Mouse (Mus musculus): ENCODE data around the gene Tmem131. TPM values are rescaled to one million over a fixed set of nuclear protein-coding genes. Genes with fewer than 3 reads are reported as not detected.
"Not testable (repeated sequence)": the region's sequence is repeated elsewhere in the genome, so short reads cannot be mapped to it uniquely, and the experiment has no call there.

The Tmem131 gene
- polyA plus RNA-seq, 1 experiment from 2014 or later = 31.3 TPM

- ATAC-seq (ENCODE audit: insufficient number of reproducible peaks, insufficient read depth, low FRiP score, low read depth); H3K4me2 ChIP-seq (replicated peaks; ENCODE audit: low read depth, low read length); H3K36me3 ChIP-seq (ENCODE audit: control insufficient read depth, insufficient read depth, low read length); H3K27ac ChIP-seq (ENCODE audit: low read length); H3K4me1 ChIP-seq (ENCODE audit: control insufficient read depth, insufficient read depth, low read length); H3K9ac ChIP-seq (replicated peaks; ENCODE audit: low read depth, low read length); H3K9me3 ChIP-seq (ENCODE audit: control insufficient read depth, low read depth, low read length); H3K4me3 ChIP-seq (ENCODE audit: low read depth, low read length); H3K27me3 ChIP-seq (ENCODE audit: control insufficient read depth, insufficient read depth, low read length): not testable (repeated sequence)
- WGBS = 92% methylated on average over 5 of the region's 5 CpGs
These were observed 49.7 kb downstream of the Tmem131 start for GRCm38 (mm10) chr1:36893720-36894119.

- Histone ChIP-seq H3K36me3 (ENCODE audit: control insufficient read depth, insufficient read depth, low read length) (no peaks in the 10 kb centered on the region; the same call in 1 of the 2 replicates), H3K27ac (ENCODE audit: low read length) (no peak overlapping the region), H3K4me2 (replicated peaks; ENCODE audit: low read depth, low read length) (no peak overlapping the region), H3K4me3 (ENCODE audit: low read depth, low read length) (no peak overlapping the region), H3K9ac (replicated peaks; ENCODE audit: low read depth, low read length) (no peak overlapping the region), H3K9me3 (ENCODE audit: control insufficient read depth, low read depth, low read length) (no peaks in the 10 kb centered on the region), H3K4me1 (ENCODE audit: control insufficient read depth, insufficient read depth, low read length) (peaks cover 5% of the 10 kb centered on the region; the same call in 1 of the 2 replicates), H3K27me3 (ENCODE audit: control insufficient read depth, insufficient read depth, low read length) (no peaks in the 10 kb centered on the region)
- ATAC-seq (ENCODE audit: insufficient number of reproducible peaks, insufficient read depth, low FRiP score, low read depth) = no peak
- 68% methylated on average over 6 of the region's 6 CpGs for WGBS
These were observed 50.3 kb downstream of the Tmem131 start for GRCm38 (mm10) chr1:36893146-36893545.

- Histone ChIP-seq H3K27ac (ENCODE audit: low read length) (no peak overlapping the region), H3K4me2 (replicated peaks; ENCODE audit: low read depth, low read length) (no peak overlapping the region), H3K27me3 (ENCODE audit: control insufficient read depth, insufficient read depth, low read length) (no peaks in the 10 kb centered on the region), H3K9ac (replicated peaks; ENCODE audit: low read depth, low read length) (no peak overlapping the region), H3K4me1 (ENCODE audit: control insufficient read depth, insufficient read depth, low read length) (peaks cover 5% of the 10 kb centered on the region; the same call in 1 of the 2 replicates), H3K9me3 (ENCODE audit: control insufficient read depth, low read depth, low read length) (no peaks in the 10 kb centered on the region), H3K36me3 (ENCODE audit: control insufficient read depth, insufficient read depth, low read length) (peaks cover 1% of the 10 kb centered on the region; the same call in 1 of the 2 replicates), H3K4me3 (ENCODE audit: low read depth, low read length) (no peak overlapping the region)
- 66% methylated on average over 3 of the region's 3 CpGs for WGBS
- ATAC-seq (ENCODE audit: insufficient number of reproducible peaks, insufficient read depth, low FRiP score, low read depth) = no peak
These were observed 51.0 kb downstream of the Tmem131 start for GRCm38 (mm10) chr1:36892461-36892860.

GRCm38 (mm10) chr1:36889016-36889415 lies 54.5 kb downstream of the Tmem131 start:
- no peaks in the 10 kb centered on the region for H3K9me3 ChIP-seq (ENCODE audit: control insufficient read depth, low read depth, low read length)
- 70% methylated on average over 5 of the region's 5 CpGs for WGBS
- H3K27ac ChIP-seq (ENCODE audit: low read length) = peak overlapping the region; percentile 48; the same call in 1 of the 2 replicates
- H3K27me3 ChIP-seq (ENCODE audit: control insufficient read depth, insufficient read depth, low read length) = no peaks in the 10 kb centered on the region
- H3K4me2 ChIP-seq (replicated peaks; ENCODE audit: low read depth, low read length) = no peak overlapping the region
- H3K4me1 ChIP-seq (ENCODE audit: control insufficient read depth, insufficient read depth, low read length) = peaks cover 12% of the 10 kb centered on the region
- no peak overlapping the region for H3K4me3 ChIP-seq (ENCODE audit: low read depth, low read length)
- peaks cover 9% of the 10 kb centered on the region; the same call in 1 of the 2 replicates for H3K36me3 ChIP-seq (ENCODE audit: control insufficient read depth, insufficient read depth, low read length)
- H3K9ac ChIP-seq (replicated peaks; ENCODE audit: low read depth, low read length) = no peak overlapping the region
- no peak for ATAC-seq (ENCODE audit: insufficient number of reproducible peaks, insufficient read depth, low FRiP score, low read depth)

- Histone ChIP-seq H3K4me3 (ENCODE audit: low read depth, low read length) (no peak overlapping the region), H3K9ac (replicated peaks; ENCODE audit: low read depth, low read length) (no peak overlapping the region), H3K27me3 (ENCODE audit: control insufficient read depth, insufficient read depth, low read length) (no peaks in the 10 kb centered on the region), H3K4me2 (replicated peaks; ENCODE audit: low read depth, low read length) (no peak overlapping the region), H3K36me3 (ENCODE audit: control insufficient read depth, insufficient read depth, low read length) (peaks cover 9% of the 10 kb centered on the region), H3K27ac (ENCODE audit: low read length) (no peak overlapping the region), H3K9me3 (ENCODE audit: control insufficient read depth, low read depth, low read length) (no peaks in the 10 kb centered on the region), H3K4me1 (ENCODE audit: control insufficient read depth, insufficient read depth, low read length) (peaks cover 19% of the 10 kb centered on the region)
- WGBS = 91% methylated on average over 3 of the region's 3 CpGs
- ATAC-seq (ENCODE audit: insufficient number of reproducible peaks, insufficient read depth, low FRiP score, low read depth) = no peak
These were observed 56.3 kb downstream of the Tmem131 start for GRCm38 (mm10) chr1:36887172-36887571.

GRCm38 (mm10) chr1:36886489-36886888 lies 57.0 kb downstream of the Tmem131 start:
- Histone ChIP-seq H3K27ac (ENCODE audit: low read length) (no peak overlapping the region), H3K9ac (replicated peaks; ENCODE audit: low read depth, low read length) (no peak overlapping the region), H3K4me2 (replicated peaks; ENCODE audit: low read depth, low read length) (no peak overlapping the region), H3K4me1 (ENCODE audit: control insufficient read depth, insufficient read depth, low read length) (peaks cover 19% of the 10 kb centered on the region), H3K4me3 (ENCODE audit: low read depth, low read length) (no peak overlapping the region), H3K27me3 (ENCODE audit: control insufficient read depth, insufficient read depth, low read length) (no peaks in the 10 kb centered on the region), H3K36me3 (ENCODE audit: control insufficient read depth, insufficient read depth, low read length) (peaks cover 9% of the 10 kb centered on the region), H3K9me3 (ENCODE audit: control insufficient read depth, low read depth, low read length) (no peaks in the 10 kb centered on the region)
- ATAC-seq (ENCODE audit: insufficient number of reproducible peaks, insufficient read depth, low FRiP score, low read depth) = no peak
- WGBS = 90% methylated on average over 4 of the region's 4 CpGs

- H3K4me2 ChIP-seq (replicated peaks; ENCODE audit: low read depth, low read length) = no peak overlapping the region
- peaks cover 18% of the 10 kb centered on the region for H3K4me1 ChIP-seq (ENCODE audit: control insufficient read depth, insufficient read depth, low read length)
- no peak overlapping the region for H3K4me3 ChIP-seq (ENCODE audit: low read depth, low read length)
- H3K27ac ChIP-seq (ENCODE audit: low read length) = no peak overlapping the region
- peaks cover 18% of the 10 kb centered on the region for H3K36me3 ChIP-seq (ENCODE audit: control insufficient read depth, insufficient read depth, low read length)
- no peak for ATAC-seq (ENCODE audit: insufficient number of reproducible peaks, insufficient read depth, low FRiP score, low read depth)
- H3K9me3 ChIP-seq (ENCODE audit: control insufficient read depth, low read depth, low read length) = no peaks in the 10 kb centered on the region
- WGBS = 73% methylated on average over 3 of the region's 3 CpGs
- H3K9ac ChIP-seq (replicated peaks; ENCODE audit: low read depth, low read length) = no peak overlapping the region
- no peaks in the 10 kb centered on the region for H3K27me3 ChIP-seq (ENCODE audit: control insufficient read depth, insufficient read depth, low read length)
These were observed 58.9 kb downstream of the Tmem131 start for GRCm38 (mm10) chr1:36884536-36884935.

GRCm38 (mm10) chr1:36883805-36884204 lies 59.7 kb downstream of the Tmem131 start:
- Histone ChIP-seq H3K4me1 (ENCODE audit: control insufficient read depth, insufficient read depth, low read length) (peaks cover 15% of the 10 kb centered on the region), H3K9ac (replicated peaks; ENCODE audit: low read depth, low read length) (no peak overlapping the region), H3K36me3 (ENCODE audit: control insufficient read depth, insufficient read depth, low read length) (peaks cover 18% of the 10 kb centered on the region), H3K4me3 (ENCODE audit: low read depth, low read length) (no peak overlapping the region), H3K4me2 (replicated peaks; ENCODE audit: low read depth, low read length) (no peak overlapping the region), H3K27ac (ENCODE audit: low read length) (peak overlapping the region; percentile 2; the same call in 1 of the 2 replicates), H3K27me3 (ENCODE audit: control insufficient read depth, insufficient read depth, low read length) (no peaks in the 10 kb centered on the region), H3K9me3 (ENCODE audit: control insufficient read depth, low read depth, low read length) (no peaks in the 10 kb centered on the region)
- no peak for ATAC-seq (ENCODE audit: insufficient number of reproducible peaks, insufficient read depth, low FRiP score, low read depth)
- WGBS = 49% methylated on average over 2 of the region's 2 CpGs

- peaks cover 9% of the 10 kb centered on the region; the same call in 1 of the 2 replicates for H3K36me3 ChIP-seq (ENCODE audit: control insufficient read depth, insufficient read depth, low read length)
- no peak overlapping the region for H3K27ac ChIP-seq (ENCODE audit: low read length)
- H3K4me2 ChIP-seq (replicated peaks; ENCODE audit: low read depth, low read length) = no peak overlapping the region
- no peaks in the 10 kb centered on the region for H3K27me3 ChIP-seq (ENCODE audit: control insufficient read depth, insufficient read depth, low read length)
- H3K9ac ChIP-seq (replicated peaks; ENCODE audit: low read depth, low read length) = no peak overlapping the region
- ATAC-seq (ENCODE audit: insufficient number of reproducible peaks, insufficient read depth, low FRiP score, low read depth) = no peak
- peaks cover 9% of the 10 kb centered on the region for H3K4me1 ChIP-seq (ENCODE audit: control insufficient read depth, insufficient read depth, low read length)
- H3K9me3 ChIP-seq (ENCODE audit: control insufficient read depth, low read depth, low read length) = no peaks in the 10 kb centered on the region
- H3K4me3 ChIP-seq (ENCODE audit: low read depth, low read length) = no peak overlapping the region
- 30% methylated on average over 1 of the region's 1 CpGs for WGBS
These were observed 64.3 kb downstream of the Tmem131 start for GRCm38 (mm10) chr1:36879154-36879553.
